Mouse (Mus musculus): Measurements from ENCODE around the gene Vmn1r32. TPM values are rescaled to one million over a fixed set of nuclear protein-coding genes. Genes with fewer than 3 reads are reported as not detected.
A peak's percentile ranks its signal among the peaks of the same experiment; 100 is the strongest.

Vmn1r32 gene
- polyA plus RNA-seq (2015; fragmentation: Nextera tagmentation; extraction: Ambion mirVana) = 0.05 and 0.08 TPM in 2 replicates

DNA sequence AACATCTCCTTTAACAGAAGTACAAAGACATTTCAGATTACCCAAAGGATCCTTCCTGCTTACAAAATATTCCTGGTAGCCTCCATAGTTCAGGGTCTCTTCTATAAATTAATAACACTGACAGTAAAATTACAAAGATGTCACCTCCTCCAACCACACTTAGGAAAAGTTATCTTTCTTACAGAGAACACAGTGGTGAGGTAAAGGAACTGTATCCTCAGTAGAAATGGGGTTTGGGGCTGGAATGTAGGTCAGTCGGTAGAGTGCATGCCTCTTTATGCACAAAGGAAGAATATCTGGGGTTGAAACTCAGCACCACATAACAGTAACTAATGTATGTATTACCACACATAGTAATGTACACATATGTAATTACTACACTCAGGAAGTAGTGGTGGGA, at the start of gene Vmn1r32:
Vmn1r32 (minus strand) TSS at position 101 of the 400 bp plus-strand sequence.
- no peaks in the 10 kb centered on the region for H3K9me3 ChIP-seq (ENCODE audit: control insufficient read depth, low read length)
- H3K4me2 ChIP-seq (ENCODE audit: low read length) = no peak within 1 kb of the TSS
- H3K4me1 ChIP-seq (ENCODE audit: control insufficient read depth, insufficient read depth, low read depth, low read length) = no peaks in the 10 kb centered on the region
- WGBS = 83% methylated on average over 1 of the region's 1 CpGs
- H3K4me3 ChIP-seq (ENCODE audit: low read length) = no peak within 1 kb of the TSS
- H3K27ac ChIP-seq (ENCODE audit: low read depth, low read length) = no peak within 1 kb of the TSS
- H3K9ac ChIP-seq (ENCODE audit: low read depth, low read length) = no peak within 1 kb of the TSS
- H3K36me3 ChIP-seq (ENCODE audit: control insufficient read depth, insufficient read depth, low read length) = no peaks in the 10 kb centered on the region
- H3K27me3 ChIP-seq (replicated peaks; ENCODE audit: control insufficient read depth, insufficient read depth, low read length) = no peaks in the 10 kb centered on the region
- no peak for ATAC-seq

DNA sequence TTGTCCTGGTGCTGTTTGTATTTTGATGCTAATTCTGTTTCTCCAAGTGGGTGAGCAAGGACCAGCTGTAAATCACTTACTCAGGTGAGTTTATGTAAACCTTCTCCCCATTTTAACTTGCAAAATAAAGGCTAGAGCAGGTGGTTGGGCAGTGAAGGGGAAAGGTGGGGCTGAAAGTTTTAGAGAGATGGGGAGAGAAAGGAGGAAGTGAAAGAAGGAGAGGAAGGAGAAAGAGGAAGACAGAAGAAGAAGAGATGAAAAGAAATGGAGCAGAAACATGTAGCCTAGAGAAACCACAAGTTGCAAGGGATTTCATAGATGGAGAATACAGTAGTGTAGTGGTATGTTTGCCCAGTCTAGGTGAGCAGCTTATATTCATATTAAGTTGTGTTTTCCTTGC, 35.9 kb upstream of the Vmn1r32 start:
- ATAC-seq = no peak
- Histone ChIP-seq H3K27ac (ENCODE audit: low read depth, low read length) (no peak overlapping the region), H3K27me3 (replicated peaks; ENCODE audit: control insufficient read depth, insufficient read depth, low read length) (no peaks in the 10 kb centered on the region), H3K4me3 (ENCODE audit: low read length) (no peak overlapping the region), H3K4me1 (ENCODE audit: control insufficient read depth, insufficient read depth, low read depth, low read length) (no peaks in the 10 kb centered on the region), H3K4me2 (ENCODE audit: low read length) (no peak overlapping the region), H3K36me3 (ENCODE audit: control insufficient read depth, insufficient read depth, low read length) (no peaks in the 10 kb centered on the region), H3K9ac (ENCODE audit: low read depth, low read length) (no peak overlapping the region), H3K9me3 (ENCODE audit: control insufficient read depth, low read length) (no peaks in the 10 kb centered on the region)

DNA sequence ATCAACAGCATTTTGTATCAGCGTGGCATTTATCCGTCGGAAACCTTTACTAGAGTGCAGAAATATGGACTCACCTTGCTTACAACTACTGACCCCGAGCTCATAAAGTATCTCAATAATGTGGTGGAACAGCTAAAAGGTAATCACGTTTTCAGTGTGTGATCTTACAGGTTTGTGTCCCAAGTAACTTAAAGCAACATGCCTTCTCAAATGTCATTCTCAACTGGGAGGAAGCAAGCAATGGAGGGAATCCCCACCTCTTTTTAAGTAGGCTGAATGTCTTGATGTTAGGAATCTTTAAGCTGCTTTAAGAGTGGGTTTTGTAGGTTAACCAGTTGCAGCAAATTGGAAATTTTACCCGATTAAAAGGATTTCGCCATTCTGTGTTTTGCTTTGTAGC, 23.9 kb downstream of the Vmn1r32 start:
- ATAC-seq = no peak
- 14% methylated on average over 7 of the region's 7 CpGs for WGBS
- H3K27me3 ChIP-seq (replicated peaks; ENCODE audit: control insufficient read depth, insufficient read depth, low read length) = no peaks in the 10 kb centered on the region
- H3K4me1 ChIP-seq (ENCODE audit: control insufficient read depth, insufficient read depth, low read depth, low read length) = peaks cover 12% of the 10 kb centered on the region
- peak overlapping the region; percentile 71 for H3K9ac ChIP-seq (ENCODE audit: low read depth, low read length)
- no peaks in the 10 kb centered on the region for H3K36me3 ChIP-seq (ENCODE audit: control insufficient read depth, insufficient read depth, low read length)
- H3K4me2 ChIP-seq (ENCODE audit: low read length) = peak overlapping the region; percentile 91
- H3K4me3 ChIP-seq (ENCODE audit: low read length) = peak overlapping the region; percentile 88
- H3K27ac ChIP-seq (ENCODE audit: low read depth, low read length) = no peak overlapping the region
- H3K9me3 ChIP-seq (ENCODE audit: control insufficient read depth, low read length) = no peaks in the 10 kb centered on the region

DNA sequence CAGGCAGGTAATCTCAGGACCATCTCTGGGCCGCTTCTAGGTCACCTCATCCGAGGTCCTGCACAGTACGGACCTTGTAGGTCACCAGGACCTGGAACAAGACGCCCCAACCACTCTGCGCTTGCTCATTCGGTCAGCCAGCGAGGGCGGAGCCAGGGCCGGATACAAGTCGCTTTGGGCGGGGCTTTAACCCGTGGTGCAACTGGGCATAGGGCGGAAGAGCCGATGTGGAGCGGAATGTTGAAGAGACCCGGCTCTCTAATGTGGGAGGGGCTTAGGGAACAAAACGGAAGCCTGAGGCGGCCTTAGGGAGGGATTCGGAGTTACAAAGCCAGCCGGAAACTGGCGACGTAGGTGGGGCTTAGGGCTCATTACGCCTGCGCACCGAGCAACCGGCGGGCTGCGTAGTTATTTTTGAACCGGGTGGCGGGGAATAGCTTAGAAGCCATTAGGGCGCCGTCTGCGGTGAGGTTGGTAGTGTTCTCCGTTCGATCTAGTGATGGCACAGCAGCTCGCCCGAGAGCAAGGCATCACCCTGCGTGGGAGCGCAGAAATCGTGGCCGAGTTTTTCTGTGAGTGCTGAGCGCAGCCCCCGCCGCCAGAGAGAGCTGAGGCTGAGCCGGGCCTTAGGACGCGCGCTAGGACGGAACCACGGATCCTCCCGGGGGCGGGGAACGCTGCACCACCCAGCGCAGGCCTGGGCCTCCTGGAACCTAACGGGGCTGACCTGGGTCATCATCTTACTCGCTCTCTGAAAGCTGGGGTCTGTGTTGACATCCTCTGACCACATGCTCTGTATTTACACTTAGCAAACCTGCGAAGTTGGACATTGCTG, 24.7 kb downstream of the Vmn1r32 start, which contains the start of gene Mad2l1:
Mad2l1 (plus strand) TSS at position 363 of the 835 bp plus-strand sequence.
- H3K4me2 ChIP-seq (ENCODE audit: low read length) = peak within 1 kb of the TSS; percentile 91
- no peaks in the 10 kb centered on the region for H3K27me3 ChIP-seq (replicated peaks; ENCODE audit: control insufficient read depth, insufficient read depth, low read length)
- H3K9me3 ChIP-seq (ENCODE audit: control insufficient read depth, low read length) = no peaks in the 10 kb centered on the region
- peaks cover 12% of the 10 kb centered on the region for H3K4me1 ChIP-seq (ENCODE audit: control insufficient read depth, insufficient read depth, low read depth, low read length)
- peak within 1 kb of the TSS; percentile 88 for H3K4me3 ChIP-seq (ENCODE audit: low read length)
- H3K9ac ChIP-seq (ENCODE audit: low read depth, low read length) = peak within 1 kb of the TSS; percentile 71
- no peaks in the 10 kb centered on the region for H3K36me3 ChIP-seq (ENCODE audit: control insufficient read depth, insufficient read depth, low read length)
- peak; percentile 99 for ATAC-seq
- peak within 1 kb of the TSS; percentile 87 for H3K27ac ChIP-seq (ENCODE audit: low read depth, low read length)
- WGBS = under 1% methylated on average over 57 of the region's 57 CpGs

DNA sequence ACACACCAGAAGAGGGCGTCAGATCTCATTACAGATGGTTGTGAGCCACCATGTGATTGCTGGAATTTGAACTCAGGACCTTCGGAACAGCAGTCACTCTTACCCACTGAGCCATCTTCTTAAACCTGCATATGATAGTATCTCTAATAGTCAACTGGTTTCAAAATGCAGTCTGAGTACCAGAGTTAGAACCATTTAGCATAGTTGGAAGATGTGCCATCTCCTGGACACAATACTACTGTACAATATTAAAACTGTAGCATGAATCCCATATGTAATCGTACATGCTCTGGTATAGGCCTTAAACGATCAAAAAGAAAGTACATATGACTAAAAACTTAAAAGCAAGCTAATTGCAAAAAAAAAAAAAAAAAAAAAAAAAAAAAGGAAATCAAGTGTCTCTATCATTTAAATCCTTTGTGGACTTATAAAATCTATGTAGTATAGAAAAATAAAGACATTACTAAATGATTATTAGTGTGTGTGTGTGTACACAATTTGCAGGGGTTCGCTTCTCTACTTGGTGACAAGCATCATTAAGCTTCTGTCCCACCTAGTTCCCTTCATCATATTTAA, 25.4 kb downstream of the Vmn1r32 start:
- Histone ChIP-seq H3K9me3 (ENCODE audit: control insufficient read depth, low read length) (no peaks in the 10 kb centered on the region), H3K27ac (ENCODE audit: low read depth, low read length) (peak overlapping the region; percentile 87), H3K4me3 (ENCODE audit: low read length) (peak overlapping the region; percentile 88), H3K4me1 (ENCODE audit: control insufficient read depth, insufficient read depth, low read depth, low read length) (peaks cover 12% of the 10 kb centered on the region), H3K27me3 (replicated peaks; ENCODE audit: control insufficient read depth, insufficient read depth, low read length) (no peaks in the 10 kb centered on the region), H3K4me2 (ENCODE audit: low read length) (peak overlapping the region; percentile 64), H3K9ac (ENCODE audit: low read depth, low read length) (peak overlapping the region; percentile 71), H3K36me3 (ENCODE audit: control insufficient read depth, insufficient read depth, low read length) (no peaks in the 10 kb centered on the region)
- ATAC-seq = no peak
- WGBS = 77% methylated on average over 5 of the region's 5 CpGs

DNA sequence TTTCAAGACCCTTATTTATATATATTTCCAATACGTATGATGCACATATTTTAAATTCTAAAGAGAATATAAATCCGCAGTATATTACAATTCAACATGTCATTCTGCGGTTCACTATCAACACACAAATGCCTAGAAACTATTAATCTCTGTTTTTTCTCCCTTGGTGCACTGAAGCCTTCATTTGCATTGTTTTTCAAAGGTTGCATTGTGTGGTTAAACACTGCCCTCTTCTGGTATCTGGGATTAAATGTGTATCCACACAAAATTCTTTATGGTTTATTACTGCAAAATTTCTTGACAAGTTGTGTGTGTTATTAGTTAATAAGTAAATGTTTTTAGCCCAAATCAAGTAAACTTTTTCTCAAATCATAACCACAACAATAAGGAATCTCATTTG, 26.7 kb downstream of the Vmn1r32 start:
- Histone ChIP-seq H3K27ac (ENCODE audit: low read depth, low read length) (no peak overlapping the region), H3K36me3 (ENCODE audit: control insufficient read depth, insufficient read depth, low read length) (no peaks in the 10 kb centered on the region), H3K9me3 (ENCODE audit: control insufficient read depth, low read length) (no peaks in the 10 kb centered on the region), H3K4me3 (ENCODE audit: low read length) (no peak overlapping the region), H3K4me2 (ENCODE audit: low read length) (no peak overlapping the region), H3K9ac (ENCODE audit: low read depth, low read length) (no peak overlapping the region), H3K4me1 (ENCODE audit: control insufficient read depth, insufficient read depth, low read depth, low read length) (peaks cover 12% of the 10 kb centered on the region), H3K27me3 (replicated peaks; ENCODE audit: control insufficient read depth, insufficient read depth, low read length) (no peaks in the 10 kb centered on the region)
- WGBS = 27% methylated on average over 3 of the region's 3 CpGs
- ATAC-seq = no peak

DNA sequence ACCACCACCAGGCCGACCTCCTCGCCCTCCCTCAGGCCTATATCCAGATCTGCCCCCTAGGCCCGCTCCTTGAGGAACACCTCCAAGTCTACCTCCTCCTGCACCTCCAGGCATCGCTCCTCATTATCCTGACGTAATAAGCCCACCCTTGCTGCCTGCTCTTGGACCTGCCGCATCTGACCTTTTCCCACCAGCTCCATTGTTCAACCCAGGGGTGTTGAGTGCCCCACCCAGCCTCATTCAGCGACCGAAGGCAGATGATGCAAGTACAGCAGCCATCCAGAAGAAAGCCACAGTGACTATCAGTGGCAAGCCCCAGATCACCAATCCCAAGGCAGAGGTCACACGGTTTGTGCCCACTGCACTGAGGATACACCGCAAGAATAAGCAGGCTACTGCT, 31.5 kb downstream of the Vmn1r32 start:
- Histone ChIP-seq H3K4me3 (ENCODE audit: low read length) (no peak overlapping the region), H3K27ac (ENCODE audit: low read depth, low read length) (no peak overlapping the region), H3K27me3 (replicated peaks; ENCODE audit: control insufficient read depth, insufficient read depth, low read length) (no peaks in the 10 kb centered on the region), H3K9ac (ENCODE audit: low read depth, low read length) (no peak overlapping the region), H3K36me3 (ENCODE audit: control insufficient read depth, insufficient read depth, low read length) (no peaks in the 10 kb centered on the region), H3K9me3 (ENCODE audit: control insufficient read depth, low read length) (no peaks in the 10 kb centered on the region), H3K4me2 (ENCODE audit: low read length) (no peak overlapping the region), H3K4me1 (ENCODE audit: control insufficient read depth, insufficient read depth, low read depth, low read length) (no peaks in the 10 kb centered on the region)
- 93% methylated on average over 10 of the region's 10 CpGs for WGBS
- no peak for ATAC-seq

DNA sequence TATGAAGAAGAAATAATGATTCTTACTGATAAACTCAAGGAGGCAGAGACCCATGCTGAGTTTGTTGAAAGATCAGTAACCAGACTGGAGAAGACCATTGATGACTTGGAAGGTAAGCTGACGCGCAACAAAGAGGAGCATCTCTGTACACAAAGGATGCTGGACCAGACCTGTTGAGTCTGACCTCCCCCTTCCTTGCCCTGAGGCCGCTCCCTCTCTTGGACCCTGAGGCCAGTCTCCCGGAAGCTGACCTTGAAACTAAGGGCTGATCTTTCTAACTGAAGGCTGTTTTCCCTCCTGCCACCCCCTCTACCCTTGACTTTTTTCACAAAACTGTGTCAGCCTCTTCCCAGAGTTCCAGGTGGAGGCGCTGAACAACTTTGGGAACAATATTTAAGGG, 43.5 kb downstream of the Vmn1r32 start:
- H3K27me3 ChIP-seq (replicated peaks; ENCODE audit: control insufficient read depth, insufficient read depth, low read length) = no peaks in the 10 kb centered on the region
- no peak for ATAC-seq
- no peak overlapping the region for H3K9ac ChIP-seq (ENCODE audit: low read depth, low read length)
- 97% methylated on average over 5 of the region's 5 CpGs for WGBS
- no peaks in the 10 kb centered on the region for H3K36me3 ChIP-seq (ENCODE audit: control insufficient read depth, insufficient read depth, low read length)
- H3K27ac ChIP-seq (ENCODE audit: low read depth, low read length) = no peak overlapping the region
- no peaks in the 10 kb centered on the region for H3K4me1 ChIP-seq (ENCODE audit: control insufficient read depth, insufficient read depth, low read depth, low read length)
- no peak overlapping the region for H3K4me2 ChIP-seq (ENCODE audit: low read length)
- no peak overlapping the region for H3K4me3 ChIP-seq (ENCODE audit: low read length)
- no peaks in the 10 kb centered on the region for H3K9me3 ChIP-seq (ENCODE audit: control insufficient read depth, low read length)
